Mouse (Mus musculus): ENCODE measurements at regions not wholly inside any gene's neighbourhood (a gene's known extent, or its start where the extent isn't known, plus 50 kb on each side); places are given as distances from the start of the nearest gene placed in this dataset.
"Not testable (repeated sequence)": the region's sequence is repeated elsewhere in the genome, so short reads cannot be mapped to it uniquely, and the experiment has no call there.

- no peak for DNase-seq
Observed at GRCm38 (mm10) chr10:48582006-48582405, 1206.6 kb downstream of the Grik2 start.

- no peak for DNase-seq
Observed at GRCm38 (mm10) chr10:48581081-48581480, 1207.5 kb downstream of the Grik2 start.

GRCm38 (mm10) chr10:48572600-48572999, 1216.0 kb downstream of the Grik2 start:
- peak; percentile 2 for DNase-seq

GRCm38 (mm10) chr10:48549791-48550190, 1238.8 kb downstream of the Grik2 start:
- DNase-seq = not testable (repeated sequence)

GRCm38 (mm10) chr10:48522258-48522657, 1266.3 kb downstream of the Grik2 start:
- DNase-seq = peak; percentile 9

GRCm38 (mm10) chr10:48472927-48473326, 1315.6 kb downstream of the Grik2 start:
- DNase-seq = no peak

- no peak for DNase-seq
Observed at GRCm38 (mm10) chr10:48443739-48444342, 1344.7 kb downstream of the Grik2 start.

- DNase-seq = no peak
Observed at GRCm38 (mm10) chr10:48433287-48433686, 1355.3 kb downstream of the Grik2 start.

- no peak for DNase-seq
Observed at GRCm38 (mm10) chr10:48425501-48425900, 1363.1 kb downstream of the Grik2 start.

GRCm38 (mm10) chr10:48405071-48405470, 1383.5 kb downstream of the Grik2 start:
- no peak for DNase-seq

Measured in right cerebral cortex, postnatal 4 days (tissue).